Mouse (Mus musculus) telencephalon, adult 2 months (tissue): ENCODE data around the gene Epb42.
"Not testable (repeated sequence)": the region's sequence is repeated elsewhere in the genome, so short reads cannot be mapped to it uniquely, and the experiment has no call there.

Experiments used
- DNase-seq: peaks from one replicate; pipeline ENCODE4 v3.0.0-alpha.2; 2011; ENCODE audit warnings: low read depth, low spot score

Gene Epb42

DNA sequence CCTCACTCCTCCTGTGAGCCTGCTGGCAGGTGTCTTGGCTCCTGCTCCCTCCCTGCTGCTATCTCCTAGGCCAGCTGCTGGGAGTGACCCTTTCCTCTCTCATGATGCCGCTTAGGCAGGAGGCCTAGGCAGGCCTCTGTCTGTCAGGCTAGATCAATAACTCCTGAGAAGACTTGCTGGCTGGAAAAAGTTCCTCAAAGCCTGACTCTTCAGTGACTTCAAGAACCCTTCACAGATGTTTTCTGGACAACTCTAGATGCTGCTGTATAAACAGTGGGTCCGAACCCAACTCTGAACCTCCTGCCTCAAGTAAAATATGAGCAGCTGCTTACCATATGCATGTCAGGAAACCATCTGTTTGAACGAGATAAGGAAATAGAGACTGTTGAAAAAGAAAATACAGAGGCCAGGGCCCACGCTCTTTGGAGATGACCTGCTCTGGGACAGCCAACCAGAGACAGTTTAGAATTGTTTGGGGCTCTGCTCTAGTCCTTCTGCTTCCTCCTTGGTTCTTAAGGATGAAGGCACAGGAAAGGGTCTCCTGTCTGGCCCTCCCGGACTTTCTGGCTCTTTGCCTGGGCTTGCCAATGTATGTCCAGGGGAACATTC is at the start of gene Epb42:
Gene Epb42 (minus strand): TSS at position 340 of the 609 bp plus-strand sequence.
- DNase-seq, result no peak

DNA sequence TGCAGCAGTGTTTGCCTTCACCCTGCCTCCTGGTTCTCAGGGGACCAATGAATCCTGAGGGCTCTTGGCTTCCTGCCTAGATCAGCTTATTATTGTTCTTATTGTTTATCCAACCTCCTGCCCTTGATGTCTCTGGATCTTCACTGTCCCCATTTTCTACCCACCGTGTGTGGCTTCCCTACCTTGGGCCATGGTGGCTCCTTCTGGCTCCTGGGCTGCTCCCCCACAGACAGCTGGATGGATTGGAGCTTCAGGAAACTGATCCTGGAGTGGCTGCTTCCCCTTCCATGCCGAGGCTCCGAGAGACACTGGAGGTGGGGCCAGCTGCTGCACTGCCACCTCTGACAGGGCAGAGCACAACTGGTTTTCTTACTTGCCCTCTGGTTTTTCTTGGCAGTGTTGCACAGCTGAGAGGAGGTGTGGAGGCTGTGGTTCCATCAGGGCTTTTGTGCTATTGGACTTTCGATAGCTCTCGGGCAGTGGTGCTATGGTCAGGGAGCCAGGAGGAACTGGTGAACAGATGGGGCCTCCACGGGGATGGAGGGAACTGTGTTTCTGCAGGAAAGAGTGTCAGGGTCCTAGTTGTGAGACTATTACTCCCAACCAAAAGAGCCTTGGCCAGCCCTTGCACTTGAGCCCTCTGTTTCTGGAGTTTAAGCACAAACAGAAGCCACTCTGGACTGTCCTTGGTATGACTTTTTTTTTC is 48.8 kb upstream of the Epb42 start, which contains the start of gene Tgm5:
Gene Tgm5 (minus strand): TSS at position 362 of the 706 bp plus-strand sequence.
- no peak for DNase-seq

DNA sequence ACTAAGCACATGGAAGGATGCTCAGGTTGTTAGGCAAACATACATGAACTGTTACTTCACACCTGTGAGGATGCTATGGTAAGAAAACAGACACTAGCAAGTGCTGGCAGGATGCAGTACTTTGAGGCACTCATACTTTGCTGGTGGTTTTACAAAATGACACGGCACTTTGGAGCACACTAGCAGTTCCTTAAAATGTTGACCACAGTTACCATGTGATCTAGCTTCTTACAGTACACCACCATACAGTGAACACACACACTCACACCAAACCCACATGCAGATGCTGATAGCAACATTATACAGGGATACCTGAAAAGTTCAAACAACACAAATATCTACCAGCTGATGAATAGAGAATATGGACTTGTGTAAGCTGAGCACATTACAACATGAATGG is 45.8 kb upstream of the Epb42 start:
- DNase-seq, result no peak

DNA sequence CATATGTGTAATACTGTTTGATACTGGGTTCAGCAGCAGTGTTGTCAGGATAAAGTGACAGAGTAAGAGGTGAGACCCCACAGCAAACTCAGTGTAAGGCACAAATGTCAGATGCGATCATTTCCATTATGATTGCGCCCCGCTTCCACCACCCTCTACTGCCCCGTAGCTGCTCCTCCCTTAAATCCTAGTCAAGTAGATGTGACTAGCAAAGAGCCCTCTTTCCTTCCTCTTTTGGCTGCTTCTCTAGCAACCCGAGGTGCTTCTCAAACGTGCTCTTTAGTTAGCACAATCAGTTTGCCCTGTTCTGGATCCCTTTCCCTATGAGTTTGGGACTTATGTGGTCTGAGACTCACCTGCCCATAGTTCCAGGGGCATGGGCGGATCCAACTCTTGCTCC is 37.9 kb upstream of the Epb42 start:
- DNase-seq, result no peak

DNA sequence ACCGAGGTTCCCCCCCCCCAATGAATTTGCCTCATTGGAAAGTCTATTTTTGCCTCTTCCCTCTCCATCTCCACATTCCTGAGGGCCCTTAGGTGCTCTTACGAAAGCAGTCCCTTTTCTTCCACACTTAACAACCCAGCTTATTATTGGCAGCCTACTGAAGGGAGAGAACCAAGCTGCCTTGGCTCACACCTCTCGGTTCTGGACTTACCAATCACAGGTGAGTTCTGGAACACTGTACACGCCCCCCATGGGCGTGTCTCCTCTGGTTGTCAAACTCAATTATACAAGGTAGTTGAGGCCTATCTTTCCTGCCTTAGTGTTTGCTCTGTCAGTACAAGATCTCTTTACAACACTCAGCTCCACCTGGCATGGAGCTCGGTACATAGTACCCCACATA is 35.0 kb upstream of the Epb42 start:
- DNase-seq, result no peak

DNA sequence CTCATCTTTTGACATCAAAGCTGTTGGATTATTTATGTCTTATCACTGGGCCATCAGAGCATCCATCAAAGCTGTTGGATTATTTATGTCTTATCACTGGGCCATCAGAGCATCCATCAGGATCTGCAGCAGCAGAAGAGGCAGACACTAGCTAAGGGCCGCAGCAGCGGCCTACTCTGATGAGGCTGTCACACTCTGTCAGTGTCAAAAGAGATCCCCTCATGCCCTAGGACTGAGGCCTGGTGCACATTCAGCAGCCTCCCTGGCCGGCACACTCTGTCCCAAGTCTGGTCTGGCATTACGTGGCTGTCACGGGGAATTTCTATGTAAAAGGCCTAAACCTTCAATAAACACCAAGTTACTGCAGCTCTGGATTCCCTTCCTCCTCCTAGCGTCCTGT is 32.6 kb upstream of the Epb42 start:
- no peak for DNase-seq

DNA sequence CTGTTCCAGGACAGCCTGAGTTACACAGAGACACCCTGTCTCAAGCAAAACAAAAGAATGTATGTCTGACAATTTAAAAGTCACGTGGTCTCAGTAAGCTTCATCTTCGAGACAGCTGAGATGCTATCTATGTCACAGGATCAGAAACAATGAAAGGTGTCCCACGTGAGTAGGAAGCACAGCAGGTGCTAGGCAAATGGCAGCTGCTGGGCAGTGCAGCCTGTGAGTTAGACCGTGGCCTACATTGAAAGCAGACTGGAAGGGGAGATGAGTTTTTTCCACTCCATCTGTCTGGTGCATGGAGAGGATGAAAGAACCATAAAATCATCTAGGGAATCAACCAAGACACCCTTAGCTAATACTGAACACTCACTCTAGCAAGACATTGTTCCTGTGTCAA is 30.2 kb upstream of the Epb42 start:
- no peak for DNase-seq

DNA sequence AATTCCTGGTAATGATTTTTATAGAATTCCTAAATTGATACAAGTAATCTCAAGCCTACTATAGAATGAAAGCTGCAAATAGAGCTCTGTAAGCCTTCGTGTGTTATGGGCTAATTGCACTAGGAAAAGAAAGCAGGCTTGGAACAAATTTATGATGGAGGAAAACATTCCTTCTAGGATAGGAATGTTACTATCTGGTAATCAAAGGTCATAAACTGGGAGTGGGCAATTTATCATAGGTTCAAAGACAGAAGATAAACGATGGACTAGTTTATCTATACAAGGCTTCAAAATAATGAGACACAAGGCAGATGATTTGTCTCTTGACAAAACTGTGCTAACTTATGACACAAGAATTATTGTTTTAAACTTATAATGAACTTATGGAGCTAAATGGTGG is 24.4 kb upstream of the Epb42 start:
- DNase-seq, result no peak

DNA sequence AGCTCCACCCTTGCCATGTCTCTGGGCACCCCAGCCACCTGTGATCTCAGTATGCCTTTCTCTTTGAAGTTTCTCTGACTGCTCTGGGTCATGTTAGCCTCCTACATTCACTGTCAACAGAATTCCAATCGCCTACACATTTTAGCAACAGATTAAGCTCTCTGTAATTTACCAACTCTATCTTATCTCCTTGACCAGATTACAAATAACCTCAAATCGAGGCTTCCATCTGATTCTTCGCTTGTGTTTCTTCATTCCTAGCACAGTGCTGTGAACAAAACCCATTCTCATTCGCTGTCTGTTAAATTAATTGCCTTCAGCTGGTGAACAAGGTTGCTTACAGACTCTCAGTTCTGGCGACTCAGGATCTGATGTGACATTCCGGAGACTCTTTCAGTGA is 21.1 kb upstream of the Epb42 start:
- DNase-seq, result no peak

DNA sequence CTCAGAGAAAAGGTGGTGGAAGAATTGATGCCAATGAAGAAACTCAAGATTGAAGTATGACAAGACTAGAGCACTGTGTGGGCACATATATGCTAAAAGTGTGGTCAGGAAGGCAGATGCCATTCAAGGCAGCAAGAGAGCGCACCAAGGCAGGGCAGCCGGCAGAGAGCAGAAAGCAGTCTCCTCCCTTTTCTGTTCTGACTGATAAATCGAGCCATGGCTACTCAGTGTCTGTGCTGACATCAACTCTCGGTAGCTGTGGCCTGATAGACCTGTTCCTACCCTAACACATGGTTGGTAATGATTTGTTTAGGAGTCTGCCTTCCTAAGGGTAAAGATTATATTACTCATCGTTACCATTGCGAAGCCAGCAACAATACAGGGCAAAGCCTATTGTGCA is 19.0 kb upstream of the Epb42 start:
- DNase-seq, result no peak

DNA sequence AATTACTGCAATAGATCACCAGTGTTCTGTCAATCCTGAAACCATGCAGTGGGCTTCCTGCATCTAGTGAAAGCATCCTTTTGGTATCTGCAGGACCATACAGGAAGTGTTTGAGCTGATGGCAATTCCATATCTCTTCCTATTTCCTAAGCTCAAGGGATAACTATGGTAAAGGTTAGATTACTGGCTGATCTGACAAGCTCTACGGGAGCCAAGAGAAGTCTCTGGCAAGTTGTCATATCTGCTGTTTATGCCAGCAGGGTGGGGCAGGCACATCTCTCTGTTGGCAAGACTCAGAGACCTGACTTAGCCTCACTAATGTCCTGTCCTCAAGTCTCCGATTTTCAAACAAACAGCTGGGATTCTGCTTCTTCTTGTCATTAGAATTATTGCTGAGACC is 17.2 kb upstream of the Epb42 start:
- DNase-seq, result no peak

DNA sequence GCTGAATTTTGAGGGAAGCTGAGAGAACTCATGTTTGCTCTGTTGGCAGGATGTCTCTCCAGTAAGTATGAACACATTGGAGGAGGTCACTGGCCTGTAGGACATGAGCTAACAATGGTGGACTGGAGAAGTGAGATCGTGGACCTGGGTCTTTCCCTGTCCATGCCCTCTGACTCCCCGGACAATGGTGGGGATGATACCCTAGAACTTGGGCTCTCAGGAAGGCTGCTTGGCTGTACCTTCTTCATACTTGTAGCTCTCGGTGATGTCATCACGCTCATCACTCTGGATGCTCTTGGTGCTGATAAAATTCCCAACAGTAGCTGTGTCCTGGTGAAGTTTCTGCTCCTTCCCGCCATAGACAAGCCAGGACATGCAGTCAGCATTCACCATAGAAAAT is 15.3 kb upstream of the Epb42 start:
- no peak for DNase-seq

DNA sequence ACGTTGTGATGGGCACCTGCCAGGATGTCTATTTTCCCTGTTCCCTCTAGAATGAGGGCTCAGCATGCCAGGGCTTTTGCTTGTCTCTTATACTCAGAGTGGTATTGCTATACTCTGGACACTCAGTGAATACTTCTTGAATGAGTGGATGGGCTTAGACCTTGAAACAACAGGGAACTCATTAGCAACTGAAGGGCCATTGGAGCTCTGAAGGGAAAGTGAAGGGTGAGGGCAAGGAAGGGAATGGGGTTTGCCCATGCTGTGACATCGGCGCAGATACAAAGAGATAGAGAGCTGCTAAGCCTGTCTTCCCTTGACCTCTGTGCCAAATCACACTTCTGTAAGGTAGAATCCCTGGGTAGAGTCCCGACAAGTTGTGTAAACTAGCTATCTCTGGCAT is 8.8 kb upstream of the Epb42 start:
- no peak for DNase-seq

DNA sequence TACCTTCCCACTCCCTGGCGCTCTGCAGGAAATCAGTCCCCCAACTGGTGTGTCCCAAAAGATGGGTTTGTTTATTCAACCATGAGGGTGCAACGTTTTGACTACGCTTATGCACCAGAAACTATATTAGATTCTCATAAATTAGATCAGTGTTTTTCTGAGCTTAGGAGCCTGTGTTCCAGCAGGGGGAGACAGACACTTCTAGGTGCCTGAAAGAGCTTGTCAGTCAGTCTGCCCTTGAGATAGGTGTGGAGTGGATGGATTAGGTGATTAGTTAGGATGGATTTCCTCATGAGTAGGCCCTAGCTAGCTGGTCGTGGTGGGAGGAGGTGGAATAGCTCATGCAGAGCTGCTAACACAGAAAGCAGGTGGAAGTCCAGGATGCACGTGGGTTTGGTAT is 4.2 kb upstream of the Epb42 start:
- peak; percentile 18 for DNase-seq

DNA sequence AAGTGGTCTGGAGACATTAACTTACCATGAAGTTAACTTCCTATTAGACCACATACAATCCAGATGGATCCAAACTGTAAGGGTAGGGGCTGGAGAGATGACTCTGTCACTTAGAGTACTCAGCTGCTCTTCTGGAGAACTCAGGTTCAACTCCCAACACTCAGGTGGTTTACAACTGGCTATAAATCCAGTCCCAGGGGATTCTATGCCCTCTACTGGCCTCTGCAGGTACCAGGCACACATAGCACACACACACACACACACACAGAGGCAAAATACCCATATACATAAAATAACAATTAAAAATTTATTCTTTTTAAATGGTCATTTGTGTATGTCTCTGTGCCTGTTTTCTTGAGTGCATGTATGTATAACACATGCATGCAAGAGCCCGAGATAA is 2.5 kb upstream of the Epb42 start:
- no peak for DNase-seq

DNA sequence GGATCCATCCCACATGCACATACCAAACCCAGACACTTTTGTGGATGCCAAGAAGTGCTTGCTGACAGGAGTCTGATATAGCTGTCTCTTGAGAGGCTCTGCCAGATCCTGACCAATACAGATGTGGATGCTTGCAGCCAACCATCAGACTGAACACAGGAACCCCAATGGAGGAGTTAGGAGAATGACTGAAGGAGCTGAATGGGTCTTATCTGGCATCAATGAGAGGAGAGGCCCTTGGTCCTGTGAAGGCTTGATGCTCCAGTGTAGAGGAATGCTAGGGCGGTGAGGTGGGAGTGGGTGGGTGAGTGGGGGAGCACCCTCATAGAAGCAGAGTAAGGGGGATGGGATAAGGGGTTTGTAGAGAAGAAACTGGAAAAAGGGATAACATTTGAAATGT is 2.0 kb upstream of the Epb42 start:
- not testable (repeated sequence) for DNase-seq

DNA sequence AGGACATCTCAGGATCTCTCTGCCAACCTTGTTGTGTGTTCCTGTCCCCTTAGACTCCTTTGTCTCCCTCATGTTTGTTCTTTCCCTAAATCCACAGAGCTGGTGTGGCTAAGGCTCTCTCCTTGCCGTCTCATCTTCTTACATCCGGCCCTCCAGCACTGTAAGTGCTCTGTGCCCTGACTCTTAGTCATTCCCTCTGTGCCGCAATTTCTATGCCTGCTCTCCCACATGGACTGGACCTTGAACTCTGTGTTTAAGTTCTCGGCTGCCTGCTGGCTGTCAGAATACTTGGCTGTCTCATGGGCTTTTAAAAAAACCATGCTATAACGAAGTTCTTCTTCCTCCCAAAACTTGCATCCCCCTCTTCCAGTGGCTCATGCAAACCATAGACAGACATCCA is 14.0 kb downstream of the Epb42 start:
- DNase-seq, result no peak

DNA sequence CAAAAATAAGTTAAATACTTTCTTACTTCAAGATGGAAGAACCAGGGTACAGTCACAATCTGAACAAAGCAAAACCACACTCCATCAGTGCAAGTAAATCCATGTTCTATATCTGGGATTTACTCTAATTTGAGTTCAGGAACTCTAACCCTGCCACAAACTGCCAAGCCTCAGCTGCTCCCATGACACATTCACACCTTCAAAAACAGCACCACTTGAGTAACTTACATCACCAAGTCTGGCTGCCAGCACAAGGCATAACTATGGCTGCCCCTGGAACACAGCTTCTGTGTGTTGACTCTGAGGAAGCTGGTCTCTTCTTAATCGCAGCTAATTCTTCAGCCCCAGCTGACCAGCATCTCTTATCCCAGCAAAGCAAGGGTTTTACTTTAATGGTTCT is 19.7 kb downstream of the Epb42 start:
- DNase-seq, result no peak

DNA sequence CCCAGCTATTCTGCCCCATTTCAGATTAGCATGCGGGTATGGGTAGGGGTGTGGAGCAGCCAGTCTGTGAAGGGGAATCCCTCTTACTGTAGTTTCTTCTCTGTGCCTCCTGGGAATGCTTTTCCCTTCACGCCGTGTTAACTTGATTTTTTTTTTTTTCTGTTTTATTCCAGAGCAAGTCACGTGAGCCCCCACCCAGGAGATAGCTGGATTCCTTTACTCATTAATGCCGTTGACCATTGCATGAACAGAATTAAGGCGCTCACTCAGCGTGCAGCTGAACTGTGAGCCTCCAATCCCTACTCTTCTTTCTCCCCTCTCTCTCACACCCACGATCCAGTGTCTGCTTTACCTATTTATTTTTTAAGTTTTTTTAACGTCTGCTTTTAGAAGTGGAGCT is 20.6 kb downstream of the Epb42 start:
- DNase-seq, result no peak

DNA sequence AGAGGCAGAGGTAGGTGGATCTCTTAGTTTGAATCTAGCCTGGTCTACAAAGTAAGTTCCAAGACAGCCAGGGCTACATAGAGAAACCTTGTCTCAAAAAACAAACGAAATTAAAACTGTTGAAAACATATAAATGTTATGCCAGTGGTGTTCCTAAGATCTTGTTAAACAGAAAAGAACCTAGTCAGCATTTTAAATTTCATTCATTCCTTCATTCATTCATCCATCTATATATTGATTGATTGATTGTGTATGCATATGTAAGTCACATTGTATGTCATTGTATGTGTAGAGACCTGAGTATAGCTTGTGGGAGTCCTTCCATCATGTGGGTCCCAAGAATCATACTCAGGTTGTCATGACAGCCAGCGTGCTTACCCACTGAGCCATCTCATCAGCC is 21.4 kb downstream of the Epb42 start:
- no peak for DNase-seq

DNA sequence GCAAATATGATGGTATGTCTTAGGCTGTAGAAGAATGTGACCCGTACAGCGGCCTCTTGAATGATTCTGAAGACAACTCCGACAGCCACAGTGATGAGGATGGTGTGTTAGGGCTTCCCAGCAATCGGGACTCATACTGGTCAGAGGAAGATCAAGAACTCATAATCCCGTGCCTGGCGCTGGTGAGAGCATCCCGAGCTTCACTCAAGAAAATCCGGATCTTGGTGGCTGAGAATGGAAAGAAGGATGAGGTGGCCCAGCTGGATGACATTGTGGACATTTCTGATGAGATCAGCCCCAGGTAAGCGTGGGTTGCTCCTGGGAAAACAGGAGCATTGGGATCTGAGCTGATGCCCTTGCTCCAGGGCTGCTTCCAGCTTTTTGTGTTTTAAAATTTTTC is 24.2 kb downstream of the Epb42 start:
- no peak for DNase-seq

DNA sequence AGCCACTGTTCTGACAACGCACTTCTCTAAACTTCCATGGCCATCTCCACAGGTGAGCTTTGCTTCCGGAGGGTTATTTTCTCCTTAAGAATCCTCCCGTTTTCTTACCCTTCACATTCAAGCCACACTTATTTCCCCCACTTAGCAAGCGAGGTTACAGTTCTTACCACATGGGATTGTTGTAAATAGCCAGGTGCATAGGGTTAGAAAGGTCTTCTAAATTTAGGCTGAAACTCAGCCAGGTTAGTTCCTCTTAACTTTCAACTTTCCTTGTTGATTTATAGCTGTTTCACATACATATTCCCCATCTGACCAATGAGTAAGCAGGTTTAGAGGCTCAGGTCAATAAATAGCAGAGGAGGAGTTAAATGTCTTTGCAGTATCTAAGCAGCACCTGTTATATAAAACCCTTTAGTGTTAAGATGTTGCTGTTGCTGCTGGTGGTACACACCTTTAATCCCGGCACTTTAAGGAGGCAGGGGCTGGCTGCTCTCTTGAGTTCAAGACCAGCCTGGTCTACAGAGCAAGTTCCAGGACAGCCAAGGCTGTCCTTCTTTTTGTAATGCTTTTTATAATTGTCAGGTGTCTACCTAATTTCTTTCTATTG is 27.7 kb downstream of the Epb42 start:
- no peak for DNase-seq

DNA sequence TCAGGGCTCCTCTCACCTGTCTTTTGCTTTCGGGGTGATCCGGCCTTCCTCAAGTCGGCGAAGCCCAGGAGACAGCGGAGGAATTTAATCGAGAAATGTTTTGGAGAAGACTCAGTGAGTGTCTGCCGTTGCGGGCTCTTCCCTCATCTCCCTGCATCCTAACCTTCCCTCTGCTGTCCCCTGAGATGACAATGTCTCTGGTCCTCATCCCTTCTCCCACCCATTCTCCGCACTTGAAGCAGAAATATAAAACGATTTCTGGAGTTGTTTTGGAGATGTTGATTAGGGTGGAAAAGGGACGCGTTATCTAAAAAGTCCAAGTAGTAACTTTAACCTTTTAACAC is 28.2 kb downstream of the Epb42 start:
- DNase-seq, result no peak
